Mouse (Mus musculus): ENCODE data around the gene Ogn.

DNA sequence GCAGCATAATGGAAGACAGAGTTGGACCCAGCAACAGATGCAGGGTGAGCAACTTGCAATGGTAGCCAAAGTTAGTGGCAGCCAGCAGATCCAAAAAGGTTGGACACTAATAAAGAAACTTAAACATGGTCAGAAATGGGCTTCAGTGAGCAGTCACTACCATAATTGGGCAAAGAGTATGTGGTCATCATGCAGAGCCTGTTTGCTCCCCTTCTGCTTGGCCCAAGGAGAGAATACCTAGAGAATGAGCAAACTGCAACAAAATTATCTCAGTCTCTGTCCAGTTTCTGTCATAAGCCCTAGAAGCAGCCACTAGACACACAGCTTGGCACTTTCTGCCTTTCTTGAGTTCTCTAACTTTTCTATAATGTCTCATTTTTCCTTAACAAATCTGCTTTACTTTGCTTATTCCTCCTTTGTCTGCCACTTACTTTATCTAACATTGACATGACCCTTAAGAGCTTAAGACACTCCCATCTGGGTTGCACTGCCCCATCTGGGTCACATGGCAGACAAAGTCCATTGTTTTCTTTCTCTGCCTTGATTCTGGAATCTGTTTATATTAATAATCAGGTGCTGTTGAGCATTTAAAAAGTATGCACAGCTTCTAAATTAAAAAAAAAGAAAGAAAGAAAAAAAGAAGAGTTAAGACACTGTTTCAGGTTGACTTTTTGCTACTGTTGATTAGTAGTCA lies 36.0 kb downstream of the Ogn start:
- TF ChIP-seq TAL1 (IDR thresholded peaks at IDR 0.05; ENCODE audit: low read length) (no peak), GATA1 (IDR thresholded peaks at IDR 0.05; ENCODE audit: low read length) (no peak)

Measured in erythroblast, embryonic 14.5 days (primary cell).